Mouse (Mus musculus): ENCODE measurements around the gene Gng12. TPM values are rescaled to one million over a fixed set of nuclear protein-coding genes. Genes with fewer than 3 reads are reported as not detected.

Gng12 gene
- polyA plus RNA-seq, 1 experiment from 2014 or later = 265 TPM

DNA sequence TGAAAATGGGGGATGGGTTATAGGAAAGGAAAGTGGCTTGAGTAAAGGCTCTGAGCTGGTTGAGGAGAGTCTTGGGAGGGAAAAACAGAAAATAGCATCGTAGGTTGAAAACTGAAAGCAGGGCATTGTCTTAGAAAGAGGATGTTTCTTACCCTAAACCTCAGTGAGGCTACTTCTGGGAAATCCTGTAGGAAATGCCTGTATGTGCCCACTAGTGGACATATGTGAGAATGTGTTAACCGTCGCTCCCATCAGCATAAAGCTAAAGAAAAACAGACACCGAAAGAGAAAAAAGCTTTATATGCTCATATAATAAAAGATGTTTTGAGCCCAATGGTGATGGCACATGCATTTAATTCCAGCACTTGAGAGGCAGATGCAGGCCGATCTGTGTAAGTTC, 163.9 kb downstream of the Gng12 start:
- Histone ChIP-seq H3K36me3 (ENCODE audit: control insufficient read depth, insufficient read depth) (no peaks in the 10 kb centered on the region), H3K4me1 (replicated peaks; ENCODE audit: control insufficient read depth, insufficient read depth, low read length) (peaks cover 23% of the 10 kb centered on the region), H3K4me2 (replicated peaks; ENCODE audit: low read depth) (no peak overlapping the region), H3K27ac (ENCODE audit: low read depth, low read length) (no peak overlapping the region), H3K4me3 (ENCODE audit: low read depth, low read length) (no peak overlapping the region), H3K9ac (ENCODE audit: low read depth, low read length) (no peak overlapping the region), H3K9me3 (ENCODE audit: control insufficient read depth) (no peaks in the 10 kb centered on the region), H3K27me3 (replicated peaks; ENCODE audit: control insufficient read depth, insufficient read depth, low read length) (no peaks in the 10 kb centered on the region)
- 77% methylated on average over 5 of the region's 5 CpGs for WGBS
- peak; percentile 57 for TF ChIP-seq CTCF (IDR thresholded peaks at IDR 0.05; ENCODE audit: low read depth)
- ATAC-seq = no peak

DNA sequence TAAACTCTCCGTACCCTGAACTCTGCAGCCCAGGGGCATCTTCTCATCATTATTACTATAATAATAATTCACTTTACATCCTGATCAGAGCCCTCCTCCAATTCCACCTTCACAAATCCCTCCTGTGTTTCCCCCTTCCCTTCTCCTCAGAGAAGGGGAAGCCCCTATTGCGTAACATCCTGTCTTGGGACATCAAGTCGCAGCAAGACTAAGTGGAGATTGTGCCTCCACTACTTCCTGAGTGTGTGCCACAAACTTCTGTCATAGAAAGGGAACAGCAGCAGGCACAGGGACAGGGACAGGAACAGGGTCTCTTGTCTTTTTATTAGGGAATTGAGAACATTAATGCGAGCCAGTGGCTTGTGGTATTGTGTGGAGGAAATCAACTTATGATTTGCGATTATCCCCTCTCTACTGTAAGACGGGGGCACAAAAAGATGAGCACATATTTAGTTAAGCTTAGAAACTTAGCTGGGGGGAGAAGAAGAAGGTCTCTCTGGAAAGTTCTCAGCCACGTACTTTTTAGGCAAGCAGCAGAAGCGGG, 173.1 kb downstream of the Gng12 start:
- Histone ChIP-seq H3K36me3 (ENCODE audit: control insufficient read depth, insufficient read depth) (no peaks in the 10 kb centered on the region), H3K9ac (ENCODE audit: low read depth, low read length) (no peak overlapping the region), H3K4me1 (replicated peaks; ENCODE audit: control insufficient read depth, insufficient read depth, low read length) (no peaks in the 10 kb centered on the region), H3K27me3 (replicated peaks; ENCODE audit: control insufficient read depth, insufficient read depth, low read length) (no peaks in the 10 kb centered on the region), H3K9me3 (ENCODE audit: control insufficient read depth) (no peaks in the 10 kb centered on the region), H3K4me3 (ENCODE audit: low read depth, low read length) (no peak overlapping the region), H3K4me2 (replicated peaks; ENCODE audit: low read depth) (no peak overlapping the region), H3K27ac (ENCODE audit: low read depth, low read length) (no peak overlapping the region)
- WGBS = 70% methylated on average over 8 of the region's 8 CpGs
- no peak for TF ChIP-seq CTCF (IDR thresholded peaks at IDR 0.05; ENCODE audit: low read depth)
- ATAC-seq = no peak

DNA sequence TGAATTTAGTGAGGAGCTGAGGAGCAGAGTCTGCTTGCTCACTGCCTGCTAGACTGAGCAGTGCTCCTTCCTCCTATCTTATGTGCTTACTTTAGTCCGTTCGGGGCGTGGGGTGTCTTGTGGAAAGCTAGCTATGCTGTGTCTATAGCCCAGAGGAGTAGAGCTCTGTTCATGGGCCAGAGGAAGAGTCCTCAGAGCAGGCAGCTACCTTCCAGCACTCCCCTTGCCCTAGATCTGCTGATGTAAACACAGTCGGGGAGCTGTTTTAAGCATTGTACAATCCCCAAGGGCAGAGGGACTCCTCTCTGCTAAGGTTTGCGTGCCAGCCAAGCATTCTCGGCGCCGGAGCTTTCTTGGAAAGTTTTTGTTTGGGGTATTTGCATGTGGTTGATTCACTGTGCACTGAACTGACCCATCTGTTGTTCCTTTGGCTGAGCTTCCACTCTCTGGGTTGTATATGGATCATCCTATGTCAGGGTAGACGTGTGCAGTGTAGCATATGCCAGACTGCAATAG, 173.7 kb downstream of the Gng12 start:
- Histone ChIP-seq H3K4me2 (replicated peaks; ENCODE audit: low read depth) (peak overlapping the region; percentile 13; the same call in 1 of the 2 replicates), H3K4me1 (replicated peaks; ENCODE audit: control insufficient read depth, insufficient read depth, low read length) (no peaks in the 10 kb centered on the region)

More for the DNA sequence above, 173.7 kb downstream of the Gng12 start:
- no peak for ATAC-seq
- no peak overlapping the region for H3K9ac ChIP-seq (ENCODE audit: low read depth, low read length)
- no peak for TF ChIP-seq CTCF (IDR thresholded peaks at IDR 0.05; ENCODE audit: low read depth)
- no peaks in the 10 kb centered on the region for H3K9me3 ChIP-seq (ENCODE audit: control insufficient read depth)
- no peaks in the 10 kb centered on the region; the same call in 1 of the 2 replicates for H3K36me3 ChIP-seq (ENCODE audit: control insufficient read depth, insufficient read depth)
- no peaks in the 10 kb centered on the region for H3K27me3 ChIP-seq (replicated peaks; ENCODE audit: control insufficient read depth, insufficient read depth, low read length)
- H3K4me3 ChIP-seq (ENCODE audit: low read depth, low read length) = no peak overlapping the region
- WGBS = 57% methylated on average over 9 of the region's 9 CpGs
- H3K27ac ChIP-seq (ENCODE audit: low read depth, low read length) = no peak overlapping the region

Other genes starting within 250 kb of the Gng12 start
- not detected in 2 replicates for gene Vmn1r35, start 210.5 kb upstream of the Gng12 start, polyA plus RNA-seq (2015; fragmentation: Nextera tagmentation; extraction: Ambion mirVana)
- not detected in 2 replicates for gene Vmn1r36, start 177.2 kb upstream of the Gng12 start, polyA plus RNA-seq (2015; fragmentation: Nextera tagmentation; extraction: Ambion mirVana)
- gene Vmn1r37, start 167.0 kb upstream of the Gng12 start, polyA plus RNA-seq (2015; fragmentation: Nextera tagmentation; extraction: Ambion mirVana) = not detected in 2 replicates
- not detected in 2 replicates for gene Vmn1r38, start 113.8 kb upstream of the Gng12 start, polyA plus RNA-seq (2015; fragmentation: Nextera tagmentation; extraction: Ambion mirVana)
- not detected in 2 replicates for gene Vmn1r39, start 85.8 kb upstream of the Gng12 start, polyA plus RNA-seq (2015; fragmentation: Nextera tagmentation; extraction: Ambion mirVana)
- 68.1 and 74.0 TPM in 2 replicates for gene Gadd45a, start 141.1 kb downstream of the Gng12 start, polyA plus RNA-seq (2015; fragmentation: Nextera tagmentation; extraction: Ambion mirVana)

Measured in intestine, postnatal 0 days (tissue).